Mouse (Mus musculus): ENCODE data around the gene Dcdc2c. TPM values are rescaled to one million over a fixed set of nuclear protein-coding genes. Genes with fewer than 3 reads are reported as not detected.

Dcdc2c gene
- total RNA-seq, 2 experiments from 2014 or later = not detected

DNA sequence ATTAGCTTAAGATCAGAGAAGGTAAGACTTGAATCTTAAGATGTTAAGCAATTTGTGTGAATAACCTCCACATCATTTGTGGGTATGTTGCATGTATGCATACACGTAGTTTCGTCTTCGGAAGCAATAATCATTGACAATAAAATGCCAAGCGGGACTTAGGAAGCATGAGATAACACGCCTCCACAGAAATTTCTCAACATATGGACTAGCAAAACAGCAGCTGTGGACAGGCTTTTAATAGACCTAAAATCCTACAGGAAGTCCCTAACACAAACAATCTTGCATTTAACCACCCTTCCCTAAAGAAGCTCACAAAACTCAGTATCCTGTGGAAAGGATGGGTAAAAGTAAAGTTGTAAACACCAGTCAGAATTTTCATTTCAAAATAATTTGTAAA, 93.4 kb downstream of the Dcdc2c start:
- no peak for DNase-seq

- DNase-seq = no peak
These were observed 115.7 kb downstream of the Dcdc2c start for GRCm38 (mm10) chr12:28436536-28436935.

DNA sequence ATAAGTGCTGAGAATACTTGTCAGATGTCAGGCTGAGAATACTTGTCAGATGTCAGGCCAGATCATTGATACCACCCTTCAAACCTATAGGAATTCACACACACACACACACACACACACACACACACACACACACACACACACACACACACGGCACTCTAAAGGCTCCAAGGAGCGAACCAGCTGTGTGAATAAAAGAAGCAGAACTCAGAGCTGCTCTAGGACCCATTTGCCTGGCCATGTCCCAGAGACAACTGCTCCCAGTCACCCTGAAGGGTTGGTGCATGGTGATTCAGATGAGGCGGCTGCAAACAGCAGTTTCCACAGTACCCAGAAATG, 119.5 kb downstream of the Dcdc2c start:
- no peak for DNase-seq

- peak; percentile 8 to 76 for DNase-seq
These were observed 120.1 kb downstream of the Dcdc2c start for GRCm38 (mm10) chr12:28431832-28432728.

GRCm38 (mm10) chr12:28429856-28430255, 122.3 kb downstream of the Dcdc2c start:
- no peak for DNase-seq

GRCm38 (mm10) chr12:28416957-28417356, 135.2 kb downstream of the Dcdc2c start:
- no peak for DNase-seq

GRCm38 (mm10) chr12:28407656-28408405, 144.4 kb downstream of the Dcdc2c start:
- DNase-seq = no peak

DNA sequence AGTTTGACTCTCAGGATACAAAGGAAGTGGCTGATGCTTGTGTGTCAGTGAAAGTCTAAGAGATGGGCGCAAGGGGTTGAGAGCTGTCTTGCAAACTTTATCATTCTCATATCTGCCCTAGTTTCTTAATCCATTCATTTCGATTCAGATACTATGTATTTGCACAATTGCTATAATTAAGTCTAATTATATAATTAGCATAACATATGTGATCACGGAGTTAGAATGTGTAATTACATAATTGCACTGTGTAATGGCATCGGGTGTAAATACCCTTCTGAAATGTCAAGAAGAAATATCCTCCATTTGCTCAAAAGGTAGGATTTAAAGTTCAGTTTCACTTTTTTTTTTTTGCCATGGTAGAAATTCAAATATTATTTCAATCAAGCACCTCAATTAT, 149.9 kb downstream of the Dcdc2c start:
- no peak for DNase-seq

- no peak for DNase-seq
These were observed 150.8 kb downstream of the Dcdc2c start for GRCm38 (mm10) chr12:28401372-28401771.

DNA sequence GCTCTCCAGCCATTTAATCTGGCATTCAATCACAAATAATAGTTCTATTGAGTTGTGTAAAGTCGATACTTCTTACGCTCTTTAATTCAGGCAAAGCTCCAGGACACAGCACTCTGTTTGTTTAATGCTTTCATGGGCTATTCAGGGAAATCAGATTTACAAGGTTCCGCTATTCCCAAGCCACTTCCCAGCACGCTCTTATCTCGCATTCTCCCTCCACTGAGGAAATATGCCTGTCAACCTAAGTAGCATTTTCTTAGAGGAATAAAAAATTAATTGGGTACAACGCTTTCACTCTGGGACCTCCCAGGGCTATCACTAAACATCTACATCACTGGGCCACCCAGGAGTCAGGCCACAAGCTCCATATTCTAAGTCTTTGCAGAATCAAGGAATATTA, 160.1 kb downstream of the Dcdc2c start:
- DNase-seq = no peak

Other genes with a start within 250 kb of the Dcdc2c start
- gene Allc, start 30.1 kb upstream of the Dcdc2c start, total RNA-seq (2021) = not detected
- 10 to 100 TPM; 14.1 to 15.6 TPM for gene Colec11, start 71.0 kb upstream of the Dcdc2c start, total RNA-seq (2021)
- 100 to 1,000 TPM; 268 to 303 TPM for gene Rps7, start 83.6 kb upstream of the Dcdc2c start, total RNA-seq (2021)
- gene Rnaseh1, start 97.2 kb upstream of the Dcdc2c start, total RNA-seq (2021) = 1 to 10 TPM; 8.0 to 9.5 TPM
- 10 to 100 TPM; 59.5 to 63.5 TPM for gene Adi1, start 122.8 kb upstream of the Dcdc2c start, total RNA-seq (2021)
- gene Trappc12, start 198.1 kb upstream of the Dcdc2c start, total RNA-seq (2021) = 10 to 100 TPM; 22.4 to 22.5 TPM
- gene Eipr1, start 199.4 kb upstream of the Dcdc2c start, total RNA-seq (2021) = 1 to 10 TPM; 8.6 to 8.8 TPM